Mouse (Mus musculus): ENCODE data around the gene Cers6. TPM values are rescaled to one million over a fixed set of nuclear protein-coding genes. Genes with fewer than 3 reads are reported as not detected.

Gene Cers6
- polyA plus RNA-seq, 1 experiment from 2014 or later, result 28.3 TPM

DNA sequence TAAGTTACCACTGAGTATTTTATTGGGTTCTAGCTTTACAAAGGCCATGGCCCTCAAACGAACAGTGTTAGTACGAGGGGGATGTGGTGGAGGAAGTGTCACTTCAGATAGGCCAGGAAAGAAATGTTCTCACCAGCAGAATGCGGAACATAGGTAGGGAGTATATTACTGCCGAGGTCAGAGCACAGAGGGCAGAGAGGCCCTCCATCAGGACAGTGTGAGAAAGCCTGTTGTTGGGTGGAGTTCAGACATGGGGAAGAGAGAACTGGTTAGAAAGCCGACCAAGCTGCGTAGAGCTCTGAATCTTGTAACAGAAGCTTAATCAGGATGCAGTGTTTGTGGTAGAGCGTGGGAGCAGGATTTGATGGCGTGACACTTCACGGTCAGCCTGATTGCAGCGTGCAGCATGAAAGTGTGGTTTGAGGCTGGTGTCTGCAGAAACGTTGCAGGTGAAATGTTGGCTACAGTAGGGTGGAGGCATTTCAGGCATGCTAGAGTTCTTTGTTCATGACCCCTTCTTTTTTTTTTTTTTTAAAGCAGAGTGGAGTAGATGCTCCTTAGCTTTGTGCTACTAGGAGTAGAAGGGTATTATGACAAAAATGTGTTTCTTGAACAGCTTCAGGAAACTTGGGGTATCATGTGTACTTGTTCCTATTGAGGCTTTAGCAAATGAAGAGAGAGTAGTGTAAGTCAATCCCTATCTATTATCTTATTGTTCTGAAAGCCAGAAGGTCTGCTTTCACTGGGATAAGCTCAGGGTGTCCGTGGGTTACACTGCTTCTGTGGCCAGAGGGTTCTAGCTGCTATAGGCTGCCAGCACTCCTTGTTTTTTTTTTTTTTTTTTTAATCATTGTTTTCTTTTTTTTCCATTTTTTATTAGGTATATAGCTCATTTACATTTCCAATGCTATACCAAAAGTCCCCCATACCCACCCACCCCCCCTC lies 117.7 kb downstream of the Cers6 start:
- Histone ChIP-seq H3K4me3 (no peak overlapping the region), H3K27ac (no peak overlapping the region), H3K27me3 (no peaks in the 10 kb centered on the region), H3K9ac (no peak overlapping the region), H3K9me3 (no peaks in the 10 kb centered on the region), H3K4me1 (peaks cover 56% of the 10 kb centered on the region), H3K4me2 (replicated peaks) (no peak overlapping the region), H3K36me3 (no peaks in the 10 kb centered on the region)
- WGBS, result 58% methylated on average over 12 of the region's 12 CpGs
- ATAC-seq (ENCODE audit: low FRiP score, low read depth), result no peak

DNA sequence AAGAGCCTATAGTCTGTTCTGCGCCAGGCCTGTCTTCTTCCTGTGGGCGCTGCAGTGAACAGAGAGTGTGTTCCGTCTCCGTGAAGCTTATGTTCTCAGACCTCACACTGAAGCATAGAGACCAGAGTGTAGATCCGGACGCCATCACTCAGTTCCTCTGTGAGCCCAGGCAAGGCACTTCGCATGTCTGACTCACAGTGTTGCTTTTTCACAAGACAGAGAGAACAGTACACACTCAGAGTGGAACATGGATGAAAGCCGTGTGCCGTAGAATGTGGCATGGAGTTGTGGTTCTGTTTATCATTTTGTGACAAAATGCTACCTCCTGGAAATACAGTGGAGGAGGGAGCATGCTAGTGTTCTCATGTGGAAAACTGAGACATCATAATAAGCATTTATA lies 120.1 kb downstream of the Cers6 start:
- Histone ChIP-seq H3K9ac (no peak overlapping the region), H3K4me1 (peaks cover 44% of the 10 kb centered on the region), H3K9me3 (no peaks in the 10 kb centered on the region), H3K27me3 (no peaks in the 10 kb centered on the region), H3K4me3 (no peak overlapping the region), H3K4me2 (replicated peaks) (no peak overlapping the region), H3K36me3 (no peaks in the 10 kb centered on the region), H3K27ac (no peak overlapping the region)
- no peak for ATAC-seq (ENCODE audit: low FRiP score, low read depth)
- 87% methylated on average over 9 of the region's 9 CpGs for WGBS

DNA sequence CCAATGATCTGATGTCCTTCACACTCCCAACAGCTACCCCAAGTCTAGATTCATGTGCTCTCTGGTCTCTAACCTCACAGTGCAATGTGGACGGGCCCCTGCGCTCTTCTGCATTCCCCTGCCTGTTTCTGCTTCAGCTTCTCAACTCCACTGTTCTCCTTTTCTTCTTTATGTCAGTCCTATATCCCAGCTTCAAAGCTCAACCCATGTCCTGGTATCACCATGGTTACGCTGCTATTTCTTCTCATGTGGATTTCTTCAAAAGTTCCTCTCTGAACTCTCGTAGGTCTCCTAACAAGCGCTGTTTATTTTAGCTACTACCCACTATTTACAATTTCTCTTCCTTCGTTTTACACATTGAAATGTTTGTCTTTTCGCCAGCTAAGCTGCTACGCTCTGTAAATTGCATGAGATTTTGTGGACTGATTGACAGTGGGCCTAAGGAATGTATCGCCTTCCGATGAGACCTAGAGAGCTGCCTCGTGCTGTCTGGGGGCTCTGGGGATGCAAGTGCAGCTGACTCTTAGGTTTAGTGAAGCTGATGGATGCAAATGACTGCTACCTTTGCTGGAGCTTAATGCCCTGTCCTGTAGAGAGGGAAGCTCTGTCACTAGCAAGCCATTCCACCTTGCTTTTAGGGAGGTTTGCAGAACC lies 120.6 kb downstream of the Cers6 start:
- no peak overlapping the region for H3K9ac ChIP-seq
- H3K27ac ChIP-seq, result no peak overlapping the region
- H3K36me3 ChIP-seq, result no peaks in the 10 kb centered on the region
- H3K4me2 ChIP-seq (replicated peaks), result no peak overlapping the region
- 73% methylated on average over 11 of the region's 11 CpGs for WGBS
- H3K27me3 ChIP-seq, result no peaks in the 10 kb centered on the region
- no peaks in the 10 kb centered on the region for H3K9me3 ChIP-seq
- no peak for ATAC-seq (ENCODE audit: low FRiP score, low read depth)
- H3K4me1 ChIP-seq, result peaks cover 40% of the 10 kb centered on the region
- no peak overlapping the region for H3K4me3 ChIP-seq

DNA sequence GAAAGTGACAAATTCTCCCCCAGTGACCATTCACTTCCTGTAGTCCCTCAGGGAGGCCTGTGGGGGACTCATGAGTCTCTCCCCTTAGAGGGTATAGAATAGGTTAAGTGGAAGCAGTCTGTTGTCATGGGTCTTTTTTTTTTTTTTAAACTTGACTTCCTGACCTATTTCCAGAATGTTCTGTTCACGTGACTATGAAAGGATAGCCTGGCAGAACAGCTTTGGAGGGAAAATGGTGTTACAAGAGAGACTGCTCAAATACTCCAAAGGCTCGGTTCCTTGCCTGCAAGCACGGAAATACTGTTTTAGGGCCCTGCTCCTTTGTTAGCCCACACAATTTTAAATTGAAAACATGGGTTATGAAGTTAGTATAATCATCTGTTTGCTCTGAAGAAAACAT lies 121.7 kb downstream of the Cers6 start:
- Histone ChIP-seq H3K9ac (no peak overlapping the region), H3K4me1 (peaks cover 34% of the 10 kb centered on the region), H3K36me3 (no peaks in the 10 kb centered on the region), H3K27me3 (no peaks in the 10 kb centered on the region), H3K27ac (no peak overlapping the region), H3K4me2 (replicated peaks) (no peak overlapping the region), H3K4me3 (no peak overlapping the region), H3K9me3 (no peaks in the 10 kb centered on the region)
- no peak for ATAC-seq (ENCODE audit: low FRiP score, low read depth)
- 85% methylated on average over 3 of the region's 3 CpGs for WGBS

DNA sequence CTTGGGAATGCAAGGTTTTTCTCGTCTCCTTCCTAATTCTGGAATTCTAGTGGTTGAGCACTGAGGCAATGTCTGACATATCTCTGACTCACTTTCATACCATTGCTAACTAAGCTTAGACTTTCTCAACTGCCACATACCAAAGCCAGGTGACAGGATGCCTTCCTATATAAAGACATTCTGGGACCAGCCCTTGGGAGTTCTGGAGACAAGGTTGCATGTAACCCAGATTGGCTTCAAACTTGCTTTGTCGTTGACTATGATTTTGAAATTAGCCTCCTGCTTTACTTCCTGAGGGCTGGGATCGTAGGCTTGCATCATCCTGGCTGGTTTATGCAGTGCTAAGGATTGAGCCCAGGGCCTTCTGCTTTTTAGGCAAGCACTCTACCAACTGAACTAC lies 122.2 kb downstream of the Cers6 start:
- ATAC-seq (ENCODE audit: low FRiP score, low read depth), result no peak
- Histone ChIP-seq H3K9ac (no peak overlapping the region), H3K4me1 (peaks cover 29% of the 10 kb centered on the region), H3K27me3 (no peaks in the 10 kb centered on the region), H3K4me3 (no peak overlapping the region), H3K27ac (no peak overlapping the region), H3K9me3 (no peaks in the 10 kb centered on the region), H3K36me3 (no peaks in the 10 kb centered on the region), H3K4me2 (replicated peaks) (no peak overlapping the region)
- WGBS, result 82% methylated on average over 3 of the region's 3 CpGs

DNA sequence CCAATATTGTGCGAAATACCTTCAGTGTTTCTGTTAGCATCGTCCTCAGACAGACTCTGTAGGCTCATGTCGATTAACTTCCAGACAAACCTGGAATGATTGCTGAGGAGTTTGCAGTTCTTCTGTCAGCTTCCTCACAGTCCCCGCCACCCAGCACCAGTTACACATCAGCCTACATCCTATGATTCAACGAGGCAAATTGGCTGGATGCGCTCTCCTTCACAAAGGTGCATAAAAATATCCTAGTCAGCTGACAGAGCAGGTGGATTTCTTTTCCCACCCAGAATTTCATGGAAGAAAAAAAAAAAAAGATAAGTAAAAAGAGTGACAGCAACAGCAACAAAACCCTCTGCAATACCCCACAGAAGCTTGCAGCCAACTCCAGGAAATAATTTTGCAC lies 127.9 kb downstream of the Cers6 start:
- no peaks in the 10 kb centered on the region for H3K27me3 ChIP-seq
- H3K4me2 ChIP-seq (replicated peaks), result no peak overlapping the region
- H3K9ac ChIP-seq, result no peak overlapping the region
- ATAC-seq (ENCODE audit: low FRiP score, low read depth), result no peak
- no peaks in the 10 kb centered on the region for H3K9me3 ChIP-seq
- no peak overlapping the region for H3K27ac ChIP-seq
- peaks cover 9% of the 10 kb centered on the region for H3K4me1 ChIP-seq
- H3K4me3 ChIP-seq, result no peak overlapping the region
- 97% methylated on average over 6 of the region's 6 CpGs for WGBS
- H3K36me3 ChIP-seq, result no peaks in the 10 kb centered on the region

DNA sequence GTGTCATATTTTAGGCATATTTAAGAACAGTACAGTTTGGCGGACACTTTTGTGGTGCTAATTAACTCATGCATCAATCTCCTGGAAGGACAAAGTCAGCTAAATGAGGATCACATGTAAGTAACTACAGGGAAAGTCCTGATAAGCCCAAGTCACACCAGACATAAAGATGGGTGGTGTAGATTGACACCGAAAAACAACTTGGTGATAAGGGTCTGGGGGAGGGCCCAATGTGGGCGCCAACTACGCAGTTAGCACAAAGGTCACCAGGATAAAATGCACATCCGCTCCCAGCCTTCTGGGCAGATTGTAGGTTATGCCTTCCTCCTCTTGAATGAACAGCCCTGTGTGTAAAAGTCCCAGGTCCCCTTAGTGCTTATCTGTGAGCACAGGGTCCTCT lies 131.4 kb downstream of the Cers6 start:
- ATAC-seq (ENCODE audit: low FRiP score, low read depth), result no peak
- no peak overlapping the region for H3K4me3 ChIP-seq
- no peaks in the 10 kb centered on the region for H3K9me3 ChIP-seq
- no peaks in the 10 kb centered on the region for H3K36me3 ChIP-seq
- H3K27ac ChIP-seq, result no peak overlapping the region
- H3K4me1 ChIP-seq, result peaks cover 5% of the 10 kb centered on the region; the same call in 1 of the 2 replicates
- WGBS, result 92% methylated on average over 5 of the region's 5 CpGs
- H3K4me2 ChIP-seq (replicated peaks), result no peak overlapping the region
- no peak overlapping the region for H3K9ac ChIP-seq
- no peaks in the 10 kb centered on the region for H3K27me3 ChIP-seq

DNA sequence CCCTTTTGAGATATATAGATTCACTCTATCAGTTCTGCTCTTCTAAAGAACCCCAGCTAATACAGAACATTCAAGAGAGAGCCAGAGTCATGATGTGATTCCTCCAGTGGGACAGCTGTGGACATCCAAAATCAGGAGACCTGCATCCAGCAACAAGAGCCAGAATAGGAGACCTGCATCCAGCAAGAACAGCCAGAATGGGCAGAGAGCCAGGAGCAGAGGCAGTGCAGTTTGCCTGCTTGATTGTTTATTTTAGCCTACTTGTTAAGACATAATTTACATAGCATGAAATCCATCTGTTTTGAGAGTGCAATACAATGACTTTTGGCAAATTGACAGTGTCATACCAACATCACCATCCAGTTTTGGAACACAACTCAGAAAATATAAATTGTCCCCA lies 133.2 kb downstream of the Cers6 start:
- no peak overlapping the region for H3K27ac ChIP-seq
- no peaks in the 10 kb centered on the region for H3K36me3 ChIP-seq
- no peak for ATAC-seq (ENCODE audit: low FRiP score, low read depth)
- no peak overlapping the region for H3K4me3 ChIP-seq
- H3K4me2 ChIP-seq (replicated peaks), result no peak overlapping the region
- no peaks in the 10 kb centered on the region for H3K27me3 ChIP-seq
- H3K9ac ChIP-seq, result no peak overlapping the region
- peaks cover 5% of the 10 kb centered on the region; the same call in 1 of the 2 replicates for H3K4me1 ChIP-seq
- H3K9me3 ChIP-seq, result no peaks in the 10 kb centered on the region

DNA sequence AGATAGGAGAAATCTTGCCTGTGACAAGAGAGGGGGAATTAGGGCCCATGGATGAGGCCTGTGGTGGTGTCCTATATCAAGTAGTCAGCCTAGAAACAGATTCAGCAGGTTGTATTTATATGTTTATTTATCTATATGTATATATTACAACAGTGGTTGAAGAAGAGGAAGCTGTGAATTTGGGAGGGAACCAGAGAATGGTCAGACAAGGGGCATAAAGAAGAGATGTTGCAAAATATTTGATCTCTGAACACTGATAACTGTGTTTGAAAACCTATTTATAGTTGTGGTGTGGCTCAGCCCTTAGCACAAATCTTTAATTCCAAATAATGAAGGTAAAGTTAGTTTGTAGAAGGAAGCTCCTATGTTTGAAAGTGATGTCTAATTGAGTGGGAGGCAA lies 134.5 kb downstream of the Cers6 start:
- H3K27ac ChIP-seq, result no peak overlapping the region
- no peak overlapping the region for H3K4me3 ChIP-seq
- no peak for ATAC-seq (ENCODE audit: low FRiP score, low read depth)
- H3K4me2 ChIP-seq (replicated peaks), result no peak overlapping the region
- H3K27me3 ChIP-seq, result no peaks in the 10 kb centered on the region
- H3K9ac ChIP-seq, result no peak overlapping the region
- no peaks in the 10 kb centered on the region for H3K9me3 ChIP-seq
- H3K4me1 ChIP-seq, result peaks cover 5% of the 10 kb centered on the region; the same call in 1 of the 2 replicates
- H3K36me3 ChIP-seq, result no peaks in the 10 kb centered on the region

DNA sequence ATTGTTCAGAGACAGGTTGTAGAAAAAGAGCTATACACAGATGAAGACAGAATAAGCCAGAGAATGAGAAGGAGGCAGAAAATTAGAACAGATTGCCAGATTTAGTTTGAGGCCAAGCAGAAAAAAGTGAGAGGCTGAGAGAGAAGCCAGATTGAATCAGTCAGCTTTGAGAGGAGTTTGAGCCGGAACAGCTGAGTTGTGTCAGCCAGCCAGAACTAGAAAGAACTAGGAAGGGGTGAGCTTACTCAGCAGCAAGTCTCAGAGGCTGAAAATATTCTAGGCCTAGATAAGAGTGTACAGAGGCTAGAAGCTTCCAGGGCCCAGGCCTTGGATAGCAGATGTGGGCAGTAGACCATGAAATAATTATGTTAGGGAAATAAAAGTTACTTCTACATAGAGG lies 135.0 kb downstream of the Cers6 start:
- no peak overlapping the region for H3K9ac ChIP-seq

DNA sequence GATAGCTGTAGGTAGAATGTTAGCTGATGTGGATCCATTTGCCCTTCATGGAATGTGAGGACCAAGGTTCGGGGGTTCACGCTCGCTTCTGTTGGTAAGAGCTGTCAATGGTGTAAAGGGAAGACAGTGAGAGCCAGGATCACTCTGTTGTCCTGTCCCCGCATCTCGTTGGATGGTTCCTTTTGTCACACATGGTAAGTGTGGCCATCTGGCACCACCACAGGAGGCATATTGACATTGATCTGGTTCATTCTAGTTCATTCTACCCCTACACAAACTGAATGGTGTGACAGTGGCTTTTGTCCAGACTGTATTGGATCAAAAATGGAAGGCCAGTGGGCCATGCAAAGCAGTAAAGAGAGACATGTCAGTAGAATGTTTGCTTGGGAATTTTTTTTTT lies 142.8 kb downstream of the Cers6 start:
- WGBS, result 95% methylated on average over 5 of the region's 5 CpGs
- no peaks in the 10 kb centered on the region for H3K4me1 ChIP-seq
- no peaks in the 10 kb centered on the region for H3K27me3 ChIP-seq
- no peak overlapping the region for H3K9ac ChIP-seq
- no peak overlapping the region for H3K4me3 ChIP-seq
- H3K4me2 ChIP-seq (replicated peaks), result no peak overlapping the region
- no peak for ATAC-seq (ENCODE audit: low FRiP score, low read depth)
- H3K9me3 ChIP-seq, result peaks cover 3% of the 10 kb centered on the region; the same call in 1 of the 2 replicates
- no peak overlapping the region for H3K27ac ChIP-seq
- H3K36me3 ChIP-seq, result peaks cover 4% of the 10 kb centered on the region

More for the DNA sequence above, 135.0 kb downstream of the Cers6 start:
- no peak overlapping the region for H3K4me3 ChIP-seq
- H3K4me1 ChIP-seq, result peaks cover 5% of the 10 kb centered on the region; the same call in 1 of the 2 replicates
- WGBS, result 94% methylated on average over 1 of the region's 1 CpGs
- no peaks in the 10 kb centered on the region for H3K9me3 ChIP-seq
- no peak for ATAC-seq (ENCODE audit: low FRiP score, low read depth)
- H3K27ac ChIP-seq, result no peak overlapping the region
- no peaks in the 10 kb centered on the region for H3K36me3 ChIP-seq
- no peak overlapping the region for H3K4me2 ChIP-seq (replicated peaks)
- H3K27me3 ChIP-seq, result no peaks in the 10 kb centered on the region

DNA sequence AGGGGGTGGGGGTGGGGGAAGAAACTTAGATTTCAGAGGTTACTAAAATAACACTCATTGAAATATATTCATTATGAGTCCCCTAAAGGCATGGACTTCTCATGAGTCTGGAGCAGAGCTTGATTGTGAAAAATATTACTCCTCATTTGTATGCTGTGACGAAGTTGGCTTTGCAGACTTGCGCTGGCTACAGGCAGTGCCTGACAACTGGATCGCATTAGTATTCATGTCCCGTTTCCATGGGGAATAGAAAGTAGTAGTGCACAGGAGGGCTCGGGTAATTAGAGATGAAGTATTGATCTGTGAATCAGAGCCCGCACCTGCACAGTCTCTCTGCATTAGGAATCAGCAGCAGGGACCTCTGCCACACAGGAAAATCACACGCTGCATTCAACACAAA lies 150.2 kb downstream of the Cers6 start:
- Histone ChIP-seq H3K4me3 (no peak overlapping the region), H3K27me3 (no peaks in the 10 kb centered on the region), H3K9ac (no peak overlapping the region), H3K4me2 (replicated peaks) (no peak overlapping the region), H3K27ac (no peak overlapping the region), H3K36me3 (no peaks in the 10 kb centered on the region), H3K4me1 (peaks cover 12% of the 10 kb centered on the region), H3K9me3 (no peaks in the 10 kb centered on the region)
- WGBS, result 41% methylated on average over 7 of the region's 7 CpGs
- ATAC-seq (ENCODE audit: low FRiP score, low read depth), result no peak; the same call in 1 of the 2 replicates

Data from limb, embryonic 13.5 days (tissue).